Mouse (Mus musculus): ENCODE results near the gene Pus3. TPM values are rescaled to one million over a fixed set of nuclear protein-coding genes. Genes with fewer than 3 reads are reported as not detected.

Pus3 gene
- polyA plus RNA-seq, 1 experiment from 2014 or later, result 4.7 TPM

GRCm38 (mm10) chr9:35522241-35522640, 36.2 kb upstream of the Pus3 start:
- no peak overlapping the region for H3K9ac ChIP-seq (replicated peaks)
- ATAC-seq (no peak), DNase-seq (no peak)
- no peak overlapping the region for H3K4me2 ChIP-seq (ENCODE audit: low read depth, low read length)
- WGBS (ENCODE audit: insufficient replicate concordance), result 70% methylated on average over 2 of the region's 2 CpGs
- H3K4me3 ChIP-seq (ENCODE audit: low read depth, low read length), result no peak overlapping the region
- H3K4me1 ChIP-seq (ENCODE audit: insufficient read depth), result no peaks in the 10 kb centered on the region
- no peaks in the 10 kb centered on the region for H3K27me3 ChIP-seq (ENCODE audit: insufficient read depth, low read length)
- H3K36me3 ChIP-seq (replicated peaks; ENCODE audit: insufficient read depth, low read length), result no peaks in the 10 kb centered on the region
- H3K9me3 ChIP-seq (ENCODE audit: low read length), result no peaks in the 10 kb centered on the region
- TF ChIP-seq CTCF (IDR thresholded peaks at IDR 0.05; ENCODE audit: low read depth), result no peak
- no peak for TF ChIP-seq EP300 (IDR thresholded peaks at IDR 0.05; ENCODE audit: low read depth)
- H3K27ac ChIP-seq (ENCODE audit: low read depth), result no peak overlapping the region

GRCm38 (mm10) chr9:35522821-35523515, 35.4 kb upstream of the Pus3 start:
- Histone ChIP-seq H3K27me3 (ENCODE audit: insufficient read depth, low read length) (no peaks in the 10 kb centered on the region), H3K4me1 (ENCODE audit: insufficient read depth) (no peaks in the 10 kb centered on the region), H3K4me3 (ENCODE audit: low read depth, low read length) (no peak overlapping the region), H3K4me2 (ENCODE audit: low read depth, low read length) (no peak overlapping the region), H3K9ac (replicated peaks) (no peak overlapping the region), H3K27ac (ENCODE audit: low read depth) (no peak overlapping the region), H3K36me3 (replicated peaks; ENCODE audit: insufficient read depth, low read length) (no peaks in the 10 kb centered on the region), H3K9me3 (ENCODE audit: low read length) (no peaks in the 10 kb centered on the region)
- TF ChIP-seq EP300 (IDR thresholded peaks at IDR 0.05; ENCODE audit: low read depth) (no peak), CTCF (IDR thresholded peaks at IDR 0.05; ENCODE audit: low read depth) (no peak)
- ATAC-seq, result no peak
- 36% methylated on average over 1 of the region's 1 CpGs for WGBS (ENCODE audit: insufficient replicate concordance)
- no peak for DNase-seq

GRCm38 (mm10) chr9:35523541-35523940, 34.9 kb upstream of the Pus3 start:
- TF ChIP-seq EP300 (IDR thresholded peaks at IDR 0.05; ENCODE audit: low read depth), result no peak
- no peak for TF ChIP-seq CTCF (IDR thresholded peaks at IDR 0.05; ENCODE audit: low read depth)
- 63% methylated on average over 5 of the region's 5 CpGs for WGBS (ENCODE audit: insufficient replicate concordance)
- H3K27ac ChIP-seq (ENCODE audit: low read depth), result no peak overlapping the region
- H3K9me3 ChIP-seq (ENCODE audit: low read length), result no peaks in the 10 kb centered on the region
- no peaks in the 10 kb centered on the region for H3K27me3 ChIP-seq (ENCODE audit: insufficient read depth, low read length)
- no peak for DNase-seq
- no peaks in the 10 kb centered on the region for H3K4me1 ChIP-seq (ENCODE audit: insufficient read depth)
- H3K4me3 ChIP-seq (ENCODE audit: low read depth, low read length), result no peak overlapping the region
- H3K4me2 ChIP-seq (ENCODE audit: low read depth, low read length), result no peak overlapping the region
- H3K36me3 ChIP-seq (replicated peaks; ENCODE audit: insufficient read depth, low read length), result no peaks in the 10 kb centered on the region
- no peak for ATAC-seq
- no peak overlapping the region for H3K9ac ChIP-seq (replicated peaks)

- ATAC-seq (no peak; the same call in 1 of the 2 replicates), DNase-seq (peak; percentile 62)
- H3K9me3 ChIP-seq (ENCODE audit: low read length), result no peaks in the 10 kb centered on the region
- no peak overlapping the region for H3K27ac ChIP-seq (ENCODE audit: low read depth)
- no peaks in the 10 kb centered on the region for H3K36me3 ChIP-seq (replicated peaks; ENCODE audit: insufficient read depth, low read length)
- H3K4me3 ChIP-seq (ENCODE audit: low read depth, low read length), result no peak overlapping the region
- no peaks in the 10 kb centered on the region for H3K4me1 ChIP-seq (ENCODE audit: insufficient read depth)
- 22% methylated on average over 7 of the region's 7 CpGs for WGBS (ENCODE audit: insufficient replicate concordance)
- TF ChIP-seq EP300 (IDR thresholded peaks at IDR 0.05; ENCODE audit: low read depth) (no peak), CTCF (IDR thresholded peaks at IDR 0.05; ENCODE audit: low read depth) (peak; percentile 84)
- no peak overlapping the region for H3K4me2 ChIP-seq (ENCODE audit: low read depth, low read length)
- H3K9ac ChIP-seq (replicated peaks), result no peak overlapping the region
- no peaks in the 10 kb centered on the region for H3K27me3 ChIP-seq (ENCODE audit: insufficient read depth, low read length)
These were observed 34.4 kb upstream of the Pus3 start for GRCm38 (mm10) chr9:35523941-35524411.

- Histone ChIP-seq H3K9me3 (ENCODE audit: low read length) (no peaks in the 10 kb centered on the region), H3K27me3 (ENCODE audit: insufficient read depth, low read length) (no peaks in the 10 kb centered on the region), H3K27ac (ENCODE audit: low read depth) (no peak overlapping the region), H3K4me1 (ENCODE audit: insufficient read depth) (no peaks in the 10 kb centered on the region), H3K4me2 (ENCODE audit: low read depth, low read length) (no peak overlapping the region), H3K36me3 (replicated peaks; ENCODE audit: insufficient read depth, low read length) (no peaks in the 10 kb centered on the region), H3K4me3 (ENCODE audit: low read depth, low read length) (no peak overlapping the region), H3K9ac (replicated peaks) (no peak overlapping the region)
- WGBS (ENCODE audit: insufficient replicate concordance), result 64% methylated on average over 3 of the region's 3 CpGs
- no peak for TF ChIP-seq CTCF (IDR thresholded peaks at IDR 0.05; ENCODE audit: low read depth)
- TF ChIP-seq EP300 (IDR thresholded peaks at IDR 0.05; ENCODE audit: low read depth), result no peak
- ATAC-seq (no peak), DNase-seq (no peak)
These were observed 29.3 kb upstream of the Pus3 start for GRCm38 (mm10) chr9:35529141-35529540.

GRCm38 (mm10) chr9:35529796-35530195, 28.6 kb upstream of the Pus3 start:
- 31% methylated on average over 1 of the region's 1 CpGs for WGBS (ENCODE audit: insufficient replicate concordance)
- TF ChIP-seq CTCF (IDR thresholded peaks at IDR 0.05; ENCODE audit: low read depth), result no peak
- TF ChIP-seq EP300 (IDR thresholded peaks at IDR 0.05; ENCODE audit: low read depth), result no peak
- ATAC-seq (no peak), DNase-seq (no peak)
- Histone ChIP-seq H3K36me3 (replicated peaks; ENCODE audit: insufficient read depth, low read length) (no peaks in the 10 kb centered on the region), H3K27me3 (ENCODE audit: insufficient read depth, low read length) (no peaks in the 10 kb centered on the region), H3K27ac (ENCODE audit: low read depth) (no peak overlapping the region), H3K4me1 (ENCODE audit: insufficient read depth) (no peaks in the 10 kb centered on the region), H3K9me3 (ENCODE audit: low read length) (no peaks in the 10 kb centered on the region), H3K4me2 (ENCODE audit: low read depth, low read length) (no peak overlapping the region), H3K4me3 (ENCODE audit: low read depth, low read length) (no peak overlapping the region), H3K9ac (replicated peaks) (no peak overlapping the region)
